Mouse (Mus musculus): ENCODE results near the gene Ssbp3. TPM values are rescaled to one million over a fixed set of nuclear protein-coding genes. Genes with fewer than 3 reads are reported as not detected.

Ssbp3 gene
- total and polyA plus RNA-seq, 3 experiments, result 30.5 to 242 (median 116) TPM

DNA sequence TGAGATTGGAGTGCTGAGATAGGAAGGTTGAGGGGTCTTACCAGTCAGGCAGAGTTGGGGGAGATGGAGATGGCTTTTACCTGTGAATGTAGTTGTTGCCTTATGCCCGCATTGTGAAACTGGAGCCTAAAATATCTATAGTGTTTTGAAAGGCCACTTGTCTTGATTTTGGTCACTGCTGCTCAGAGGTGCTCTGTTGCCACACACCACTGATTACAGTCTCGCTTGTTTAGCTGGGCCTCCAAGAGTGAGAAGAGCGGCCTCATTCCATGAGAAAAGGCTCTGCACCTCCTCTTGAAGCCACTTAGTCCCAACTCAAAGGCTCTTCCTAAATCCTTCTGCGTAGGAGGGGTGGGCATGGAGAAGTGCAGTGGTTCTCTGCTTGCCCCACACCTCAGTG is 40.3 kb downstream of the Ssbp3 start:
- no peak for TF ChIP-seq NELFE (IDR thresholded peaks at IDR 0.05; ENCODE audit: low read depth, low read length)
- TF ChIP-seq SIN3A (IDR thresholded peaks at IDR 0.05; ENCODE audit: low read length), result no peak
- no peak for TF ChIP-seq CHD2 (IDR thresholded peaks at IDR 0.05; ENCODE audit: low read length)
- no peak for TF ChIP-seq ZMIZ1 (IDR thresholded peaks at IDR 0.05; ENCODE audit: low read depth, low read length)
- TF ChIP-seq HCFC1 (IDR thresholded peaks at IDR 0.05; ENCODE audit: low read depth, low read length), result no peak
- no peak for TF ChIP-seq KAT2A (conservative IDR thresholded peaks at IDR 0.05; ENCODE audit: low read depth, low read length)
- TF ChIP-seq MAFK (IDR thresholded peaks at IDR 0.05; ENCODE audit: borderline replicate concordance, low read depth, low read length), result no peak
- no peak for TF ChIP-seq EP300 (IDR thresholded peaks at IDR 0.05; ENCODE audit: low read depth in 1 of 2, low read length in 2 of 2)
- no peak for TF ChIP-seq TAL1 (IDR thresholded peaks at IDR 0.05; ENCODE audit: low read length)
- no peak for TF ChIP-seq MAZ (IDR thresholded peaks at IDR 0.05; ENCODE audit: low read depth, low read length)
- TF ChIP-seq MYB (IDR thresholded peaks at IDR 0.05; ENCODE audit: low read depth, low read length), result no peak
- no peak for TF ChIP-seq USF2 (IDR thresholded peaks at IDR 0.05; ENCODE audit: borderline replicate concordance in 1 of 2, insufficient read depth in 1 of 2, low read depth in 1 of 2, low read length in 2 of 2)
- TF ChIP-seq MXI1 (IDR thresholded peaks at IDR 0.05; ENCODE audit: low read depth, low read length), result no peak
- no peak for TF ChIP-seq TCF12 (IDR thresholded peaks at IDR 0.05; ENCODE audit: low read depth, low read length)
- Histone ChIP-seq H3K27ac (ENCODE audit: control insufficient read depth, low read depth, low read length) (no peak overlapping the region), H3K4me3 (ENCODE audit: control insufficient read depth in 1 of 2, insufficient read depth in 1 of 2, low read depth in 2 of 2, low read length in 2 of 2) (no peak overlapping the region), H3K4me1 (ENCODE audit: control insufficient read depth in 1 of 2, insufficient read depth in 2 of 2, low read length in 2 of 2) (peaks cover 7 to 15% of the 10 kb centered on the region in 2 experiments), H3K27me3 (ENCODE audit: control insufficient read depth in 1 of 2, insufficient read depth in 2 of 2, low read length in 2 of 2) (no peaks in the 10 kb centered on the region), H3K9me3 (replicated peaks; ENCODE audit: insufficient read depth, low read length) (no peaks in the 10 kb centered on the region), H3K9ac (ENCODE audit: control insufficient read depth, low read depth, low read length, poor library complexity, severe bottlenecking) (no peak overlapping the region), H3K36me3 (ENCODE audit: control insufficient read depth in 1 of 2, insufficient read depth in 2 of 2, low read length in 2 of 2) (peaks cover 6 to 12% of the 10 kb centered on the region in 2 experiments; a peak in 3 of 4 replicates), H3K79me2 (ENCODE audit: control insufficient read depth, insufficient read depth, low read length, poor library complexity) (peaks cover 21% of the 10 kb centered on the region)
- no peak for DNase-seq (ENCODE audit: low read depth, low spot score)

- Histone ChIP-seq H3K79me2 (ENCODE audit: control insufficient read depth, insufficient read depth, low read length, poor library complexity) (peaks cover 18% of the 10 kb centered on the region), H3K27ac (ENCODE audit: control insufficient read depth, low read depth, low read length) (no peak overlapping the region), H3K9ac (ENCODE audit: control insufficient read depth, low read depth, low read length, poor library complexity, severe bottlenecking) (no peak overlapping the region), H3K36me3 (ENCODE audit: control insufficient read depth in 1 of 2, insufficient read depth in 2 of 2, low read length in 2 of 2) (peaks cover 6 to 16% of the 10 kb centered on the region in 2 experiments; a peak in 3 of 4 replicates), H3K27me3 (ENCODE audit: control insufficient read depth in 1 of 2, insufficient read depth in 2 of 2, low read length in 2 of 2) (no peaks in the 10 kb centered on the region), H3K4me1 (ENCODE audit: control insufficient read depth in 1 of 2, insufficient read depth in 2 of 2, low read length in 2 of 2) (peaks cover 10 to 20% of the 10 kb centered on the region in 2 experiments), H3K4me3 (ENCODE audit: control insufficient read depth in 1 of 2, insufficient read depth in 1 of 2, low read depth in 2 of 2, low read length in 2 of 2) (no peak overlapping the region), H3K9me3 (replicated peaks; ENCODE audit: insufficient read depth, low read length) (no peaks in the 10 kb centered on the region)
- TF ChIP-seq ELF1 (IDR thresholded peaks at IDR 0.05; ENCODE audit: low read depth, low read length) (no peak), MYB (IDR thresholded peaks at IDR 0.05; ENCODE audit: low read depth, low read length) (no peak), CHD2 (IDR thresholded peaks at IDR 0.05; ENCODE audit: low read length) (no peak), RAD21 (IDR thresholded peaks at IDR 0.05; ENCODE audit: low read depth, low read length) (peak; percentile 57), UBTF (IDR thresholded peaks at IDR 0.05; ENCODE audit: borderline replicate concordance, insufficient read depth, low read depth, low read length) (no peak), CTCF (IDR thresholded peaks at IDR 0.05 in 2 of 3, conservative IDR thresholded peaks at IDR 0.05 in 1 of 3; ENCODE audit: control insufficient read depth in 1 of 3, insufficient read depth in 1 of 3, low read depth in 2 of 3, low read length in 3 of 3, poor library complexity in 1 of 3, severe bottlenecking in 1 of 3) (peak in 2 of 3 experiments; percentile 34 to 59; a peak in 4 of 6 replicates), ZC3H11A (IDR thresholded peaks at IDR 0.05; ENCODE audit: low read depth, low read length) (peak; percentile 47), GABPA (IDR thresholded peaks at IDR 0.05; ENCODE audit: low read depth, low read length) (no peak), TBP (IDR thresholded peaks at IDR 0.05; ENCODE audit: low read depth, low read length) (no peak), ZMIZ1 (IDR thresholded peaks at IDR 0.05; ENCODE audit: low read depth, low read length) (no peak), CHD1 (IDR thresholded peaks at IDR 0.05; ENCODE audit: low read depth, low read length) (no peak), MXI1 (IDR thresholded peaks at IDR 0.05; ENCODE audit: low read depth, low read length) (no peak), SMC3 (IDR thresholded peaks at IDR 0.05; ENCODE audit: low read depth, low read length) (peak; percentile 43), KAT2A (conservative IDR thresholded peaks at IDR 0.05; ENCODE audit: low read depth, low read length) (no peak)
- peak; percentile 66 for DNase-seq (ENCODE audit: low read depth, low spot score)
Measured at GRCm38 (mm10) chr4:106951455-106951854, 41.0 kb downstream of the Ssbp3 start.

Data from MEL (cell line).